Mouse (Mus musculus) forebrain, embryonic 16.5 days (tissue): ENCODE results near the gene Hist1h2bh. TPM values are rescaled to one million over a fixed set of nuclear protein-coding genes. Genes with fewer than 3 reads are reported as not detected.
"Not testable (repeated sequence)": the region's sequence is repeated elsewhere in the genome, so short reads cannot be mapped to it uniquely, and the experiment has no call there.

ENCODE experiments used
- ATAC-seq: fragments of 200-750 bp; cut with Nextera tagmentation; 2 replicates; pipeline ENCODE4 v1.8.0; 2017; ENCODE audit warnings: mild to moderate bottlenecking, moderate library complexity
- H3K27ac ChIP-seq: fragments of 300-500 bp; sonication (generic); 2 replicates; pipeline ENCODE4 v1.5.1; 2014; ENCODE audit warnings: low read length, control low read depth
- H3K27me3 ChIP-seq: fragments of 300-500 bp; sonication (generic); replicated peaks from 2 replicates; pipeline ENCODE4 v1.6.1; 2014; ENCODE audit warnings: low read length; ENCODE audit not compliant: control insufficient read depth, insufficient read depth
- H3K36me3 ChIP-seq: fragments of 300-500 bp; sonication (generic); 2 replicates; pipeline ENCODE4 v1.6.1; 2014; ENCODE audit not compliant: control insufficient read depth, insufficient read depth
- H3K4me1 ChIP-seq: fragments of 300-500 bp; sonication (generic); replicated peaks from 2 replicates; pipeline ENCODE4 v1.6.1; 2014; ENCODE audit warnings: low read length; ENCODE audit not compliant: control insufficient read depth, insufficient read depth
- H3K4me2 ChIP-seq: fragments of 300-500 bp; sonication (generic); 2 replicates; pipeline ENCODE4 v1.6.1; 2014; ENCODE audit warnings: mild to moderate bottlenecking, low read length, control low read depth
- H3K4me3 ChIP-seq: fragments of 300-500 bp; sonication (generic); replicated peaks from 2 replicates; pipeline ENCODE4 v1.5.1; 2014; ENCODE audit warnings: mild to moderate bottlenecking, low read length, control low read depth
- H3K9ac ChIP-seq: fragments of 300-500 bp; sonication (generic); replicated peaks from 2 replicates; pipeline ENCODE4 v1.6.1; 2014; ENCODE audit warnings: low read depth, low read length, control low read depth
- H3K9me3 ChIP-seq: fragments of 300-500 bp; sonication (generic); 2 replicates; pipeline ENCODE4 v1.6.1; 2016; ENCODE audit warnings: low read length; ENCODE audit not compliant: control insufficient read depth
- WGBS: fragments of 180-500 bp; shearing (Covaris S2); extraction: QIAGEN DNeasy Blood & Tissue Kit; methylation state at CpG from one replicate; pipeline ENCODE4 v1.1.7; 2014; 5-methylcytosine and 5-hydroxymethylcytosine counted together
- polyA plus RNA-seq: library from polyadenylated mRNA; unstranded; fragments of >200 nt; fragmentation: Nextera tagmentation; extraction: Ambion mirVana; gene quantifications from 2 replicates; pipeline ENCODE4 v1.2.1, GENCODE M21; 2015

Hist1h2bh gene
- polyA plus RNA-seq, 1 experiment from 2014 or later, result 0.23 TPM

DNA sequence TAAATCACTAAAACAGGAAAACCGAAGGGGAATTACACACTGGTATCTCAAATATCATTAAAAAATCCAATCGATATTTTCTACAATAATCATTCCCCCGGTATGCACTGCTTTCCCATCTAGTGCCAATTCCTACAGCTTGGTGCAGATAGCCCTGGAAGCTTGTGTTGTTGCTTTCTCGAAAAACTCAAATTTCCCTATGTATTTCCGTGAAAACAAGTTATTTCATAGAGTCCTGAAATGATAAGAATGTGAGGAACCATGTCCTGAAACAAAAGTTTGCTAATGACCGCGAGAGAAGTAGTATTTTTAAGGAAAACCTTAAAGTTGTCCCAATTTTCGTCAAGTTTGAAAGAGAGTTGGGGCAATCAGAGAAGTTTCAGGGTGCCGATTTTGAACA lies 11.2 kb upstream of the Hist1h2bh start:
- H3K9ac ChIP-seq, result peak overlapping the region; percentile 45
- H3K27me3 ChIP-seq, result no peaks in the 10 kb centered on the region
- peak overlapping the region; percentile 99 for H3K4me2 ChIP-seq
- H3K27ac ChIP-seq, result peak overlapping the region; percentile 80
- 17% methylated on average over 9 of the region's 9 CpGs for WGBS
- ATAC-seq, result no peak
- no peaks in the 10 kb centered on the region for H3K36me3 ChIP-seq
- H3K9me3 ChIP-seq, result no peaks in the 10 kb centered on the region
- peaks cover 16% of the 10 kb centered on the region for H3K4me1 ChIP-seq
- H3K4me3 ChIP-seq, result peak overlapping the region; percentile 58

DNA sequence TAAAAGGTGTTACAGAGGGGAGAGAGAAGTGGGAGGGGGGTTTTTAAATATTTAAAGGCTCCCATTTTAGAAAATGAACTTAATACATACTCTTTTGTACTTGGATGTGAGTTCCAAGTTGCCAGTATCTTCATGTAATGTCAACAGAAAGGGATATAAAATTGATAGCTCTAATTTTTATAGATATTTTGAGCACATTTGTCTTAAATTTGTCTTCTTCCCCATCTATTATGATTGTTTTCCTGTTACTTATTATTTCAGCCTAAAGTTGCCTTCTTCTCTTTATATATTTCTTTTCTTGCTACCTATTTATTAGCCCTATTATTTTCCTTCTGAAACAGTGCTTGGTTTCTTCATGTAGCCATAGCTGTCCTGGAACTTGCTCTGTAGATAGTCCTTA lies 9.8 kb upstream of the Hist1h2bh start, which contains the start of gene Hist1h1d:
Hist1h1d (plus strand) TSS at position 301 of the 400 bp plus-strand sequence.
- Histone ChIP-seq H3K9ac (no peak within 1 kb of the TSS), H3K4me1 (peaks cover 16% of the 10 kb centered on the region), H3K4me3 (no peak within 1 kb of the TSS), H3K9me3 (no peaks in the 10 kb centered on the region), H3K27me3 (no peaks in the 10 kb centered on the region), H3K27ac (peak within 1 kb of the TSS; percentile 80), H3K36me3 (no peaks in the 10 kb centered on the region), H3K4me2 (peak within 1 kb of the TSS; percentile 62)
- ATAC-seq, result no peak

DNA sequence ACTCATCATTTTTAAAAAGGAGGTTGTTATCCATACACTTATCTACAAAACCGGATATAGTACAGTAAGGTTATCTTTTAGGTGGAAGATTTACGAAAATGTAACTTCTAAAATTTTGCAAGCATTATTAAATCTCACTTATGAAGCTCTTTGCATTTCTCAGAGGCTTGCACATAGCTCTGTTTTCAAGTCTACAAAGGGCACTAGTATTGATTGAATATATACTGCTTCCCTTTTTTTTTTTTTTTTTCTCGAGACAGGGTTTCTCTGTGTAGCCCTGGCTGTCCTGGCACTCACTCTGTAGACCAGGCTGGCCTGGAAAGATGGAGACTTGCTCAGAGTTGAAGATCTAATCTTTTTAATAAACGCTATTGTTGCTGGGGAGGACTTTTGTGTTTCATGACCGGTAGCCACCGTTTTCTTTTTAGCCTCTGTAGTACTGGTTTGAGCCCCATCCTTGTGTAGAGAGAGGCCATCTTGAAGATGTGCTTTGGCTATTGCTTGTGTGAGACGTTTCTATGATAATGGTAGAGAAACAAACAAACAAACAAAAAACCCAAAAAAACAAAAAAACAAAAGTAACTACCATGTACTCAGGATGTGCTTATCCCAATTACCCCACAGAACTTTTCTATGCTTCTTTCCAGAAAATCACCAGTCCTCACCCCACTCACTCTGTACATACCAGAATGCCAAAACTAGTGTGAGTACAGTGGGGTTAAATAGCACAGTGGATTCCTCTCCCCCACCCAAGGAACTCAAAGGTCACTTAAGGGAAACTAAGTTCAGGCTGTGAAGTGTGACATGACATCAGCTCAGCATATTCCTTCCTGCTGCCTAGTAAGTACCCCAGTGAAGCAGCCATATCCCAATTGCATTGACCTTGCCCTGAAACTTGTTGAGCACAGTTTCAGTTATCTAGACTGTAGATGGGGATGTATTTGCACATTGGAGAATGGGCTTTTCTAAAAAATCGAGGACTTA lies 9.0 kb upstream of the Hist1h2bh start:
- Histone ChIP-seq H3K4me3 (peak overlapping the region; percentile 44), H3K9ac (no peak overlapping the region), H3K9me3 (no peaks in the 10 kb centered on the region), H3K27me3 (no peaks in the 10 kb centered on the region), H3K27ac (peak overlapping the region; percentile 81), H3K4me1 (peaks cover 16% of the 10 kb centered on the region), H3K36me3 (no peaks in the 10 kb centered on the region), H3K4me2 (peak overlapping the region; percentile 62)
- no peak for ATAC-seq
- WGBS, result 42% methylated on average over 8 of the region's 8 CpGs

DNA sequence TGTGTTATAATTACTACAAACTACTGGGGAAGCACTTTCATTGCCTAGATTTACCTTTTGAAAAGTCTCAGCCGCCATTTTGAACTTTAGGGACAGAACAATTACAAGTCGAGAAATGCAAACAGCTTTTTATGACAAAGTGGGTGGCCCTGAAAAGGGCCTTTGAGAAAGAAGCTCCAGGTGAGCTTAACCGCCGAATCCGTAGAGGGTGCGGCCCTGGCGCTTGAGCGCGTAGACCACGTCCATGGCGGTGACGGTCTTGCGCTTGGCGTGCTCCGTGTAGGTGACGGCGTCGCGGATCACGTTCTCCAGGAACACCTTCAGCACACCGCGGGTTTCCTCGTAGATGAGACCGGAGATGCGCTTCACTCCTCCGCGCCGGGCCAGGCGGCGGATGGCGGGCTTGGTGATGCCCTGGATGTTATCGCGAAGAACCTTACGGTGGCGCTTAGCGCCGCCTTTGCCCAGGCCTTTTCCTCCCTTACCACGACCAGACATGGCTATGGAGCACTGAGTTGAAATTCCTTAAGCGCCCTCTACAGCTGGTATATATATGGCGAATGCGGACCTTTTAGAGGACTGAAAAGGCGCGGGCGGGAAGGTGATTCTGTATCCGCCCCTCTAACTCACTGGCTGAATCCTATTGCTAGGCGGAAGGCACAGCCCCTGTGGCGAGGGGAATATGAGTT lies 8.1 kb upstream of the Hist1h2bh start, which contains the start of gene Hist1h4f:
Hist1h4f (minus strand) TSS at position 503 of the 689 bp plus-strand sequence.
- H3K4me2 ChIP-seq, result peak within 1 kb of the TSS; percentile 62
- peak; percentile 84 for ATAC-seq
- H3K27ac ChIP-seq, result peak within 1 kb of the TSS; percentile 81
- H3K4me3 ChIP-seq, result peak within 1 kb of the TSS; percentile 44
- not testable (repeated sequence) for H3K27me3 ChIP-seq, H3K36me3 ChIP-seq, H3K9me3 ChIP-seq
- WGBS, result under 1% methylated on average over 47 of the region's 47 CpGs
- H3K4me1 ChIP-seq, result peaks cover 15% of the 10 kb centered on the region
- peak within 1 kb of the TSS; percentile 58 for H3K9ac ChIP-seq

DNA sequence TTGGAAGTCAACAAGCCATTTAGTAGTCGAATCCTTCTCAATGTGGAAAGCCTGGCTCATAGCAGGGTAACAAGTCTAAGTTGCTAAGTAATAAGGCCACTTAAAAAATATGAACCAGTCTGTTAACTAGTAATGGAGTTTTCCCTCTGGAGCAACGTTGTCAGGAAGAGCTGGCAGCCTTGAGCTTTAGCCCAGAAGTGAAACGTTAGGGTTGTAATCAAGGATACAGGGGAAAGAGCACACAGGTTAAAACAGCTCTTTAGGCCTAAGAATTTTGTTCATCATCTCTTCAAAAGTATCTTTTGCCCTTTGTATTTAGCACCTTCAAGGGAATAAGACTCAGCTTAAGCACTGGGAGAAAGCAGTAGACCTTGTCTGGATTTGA lies 7.6 kb upstream of the Hist1h2bh start:
- peak overlapping the region; percentile 58 for H3K9ac ChIP-seq
- 4% methylated on average over 3 of the region's 3 CpGs for WGBS
- no peaks in the 10 kb centered on the region for H3K27me3 ChIP-seq
- H3K4me2 ChIP-seq, result peak overlapping the region; percentile 62
- H3K27ac ChIP-seq, result peak overlapping the region; percentile 81
- no peaks in the 10 kb centered on the region for H3K36me3 ChIP-seq
- H3K9me3 ChIP-seq, result no peaks in the 10 kb centered on the region
- no peak for ATAC-seq
- peak overlapping the region; percentile 44 for H3K4me3 ChIP-seq
- peaks cover 16% of the 10 kb centered on the region for H3K4me1 ChIP-seq

DNA sequence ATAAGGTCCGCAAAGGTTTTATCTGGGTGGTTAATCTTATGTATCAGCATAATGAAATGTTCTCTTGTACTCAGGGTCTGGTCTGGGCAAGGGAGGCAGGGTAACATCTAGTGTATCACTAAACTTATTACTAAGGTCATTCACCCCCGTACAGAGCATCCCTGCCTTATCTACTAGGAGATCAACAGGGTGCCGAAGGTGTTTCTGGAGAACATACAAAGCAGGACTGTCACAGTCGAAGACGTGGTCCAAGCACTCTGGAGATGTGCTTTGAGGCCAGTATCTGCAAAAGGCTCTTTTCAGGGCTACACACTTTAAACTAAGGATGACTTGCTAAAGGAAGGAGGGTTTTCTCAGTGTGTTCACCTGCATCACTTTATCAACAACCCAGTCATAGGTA lies 3.5 kb upstream of the Hist1h2bh start:
- H3K9ac ChIP-seq, result no peak overlapping the region
- H3K27me3 ChIP-seq, result no peaks in the 10 kb centered on the region
- H3K4me1 ChIP-seq, result peaks cover 8% of the 10 kb centered on the region
- WGBS, result 82% methylated on average over 5 of the region's 5 CpGs
- H3K36me3 ChIP-seq, result no peaks in the 10 kb centered on the region
- ATAC-seq, result no peak
- H3K4me3 ChIP-seq, result no peak overlapping the region
- H3K27ac ChIP-seq, result no peak overlapping the region
- H3K9me3 ChIP-seq, result no peaks in the 10 kb centered on the region
- H3K4me2 ChIP-seq, result no peak overlapping the region

DNA sequence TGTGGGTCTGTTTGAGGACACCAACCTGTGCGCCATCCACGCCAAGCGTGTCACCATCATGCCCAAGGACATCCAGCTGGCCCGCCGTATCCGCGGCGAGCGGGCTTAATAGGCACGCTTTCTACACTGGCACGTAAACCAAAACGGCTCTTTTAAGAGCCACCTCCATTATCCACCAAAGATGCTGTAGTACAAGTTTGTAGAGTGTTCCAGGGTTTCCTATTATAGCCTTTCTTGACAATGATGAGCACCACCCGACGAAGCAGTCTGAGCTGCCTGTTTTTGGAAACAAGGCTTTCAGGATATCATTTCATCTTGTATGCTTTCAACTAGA lies 1.6 kb upstream of the Hist1h2bh start:
- H3K4me1 ChIP-seq, H3K36me3 ChIP-seq, H3K9me3 ChIP-seq, H3K27me3 ChIP-seq: not testable (repeated sequence)
- peak; percentile 14 for ATAC-seq
- WGBS, result 1% methylated on average over 12 of the region's 14 CpGs
- H3K27ac ChIP-seq, result peak overlapping the region; percentile 94
- peak overlapping the region; percentile 54 for H3K4me3 ChIP-seq
- H3K9ac ChIP-seq, result 0 out of 2 replicates have a peak overlapping the region, but pooled peaks have one; percentile 42
- peak overlapping the region; percentile 45 for H3K4me2 ChIP-seq

DNA sequence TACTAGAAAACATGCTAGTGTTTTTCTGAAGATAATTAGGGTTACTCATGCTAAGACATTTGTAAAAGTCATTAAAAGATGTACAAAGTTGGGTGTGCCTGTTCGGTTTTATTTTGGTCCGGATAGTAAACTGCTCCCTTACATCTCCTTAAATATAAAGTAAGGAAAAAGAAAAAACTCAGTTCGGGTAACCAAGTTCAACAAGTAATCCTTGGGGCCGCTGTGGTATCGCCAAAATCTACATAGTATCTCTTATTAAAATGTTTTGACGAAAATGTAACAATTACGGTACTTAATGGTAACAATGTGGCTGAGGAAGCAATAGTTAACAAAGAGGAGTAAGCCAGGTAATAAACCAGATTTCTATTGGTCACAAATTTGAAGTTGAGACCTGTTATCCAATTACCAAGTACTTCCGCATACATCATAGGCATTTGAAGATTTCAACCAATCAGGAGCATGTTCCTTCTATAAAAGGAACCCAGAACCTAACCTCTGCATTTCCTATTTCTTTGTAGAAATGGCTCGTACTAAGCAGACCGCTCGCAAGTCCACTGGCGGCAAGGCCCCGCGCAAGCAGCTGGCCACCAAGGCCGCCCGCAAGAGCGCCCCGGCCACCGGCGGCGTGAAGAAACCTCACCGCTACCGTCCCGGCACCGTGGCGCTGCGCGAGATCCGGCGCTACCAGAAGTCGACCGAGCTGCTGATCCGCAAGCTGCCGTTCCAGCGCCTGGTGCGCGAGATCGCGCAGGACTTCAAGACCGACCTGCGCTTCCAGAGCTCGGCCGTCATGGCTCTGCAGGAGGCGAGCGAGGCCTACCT lies 984 bp upstream of the Hist1h2bh start, which contains the start of gene Hist1h3f:
Hist1h3f (plus strand) TSS at position 88 of the 822 bp plus-strand sequence.
- Histone ChIP-seq H3K36me3 (no peaks in the 10 kb centered on the region), H3K4me3 (peak within 1 kb of the TSS; percentile 54), H3K4me2 (peak within 1 kb of the TSS; percentile 73), H3K4me1 (peaks cover 2% of the 10 kb centered on the region; the same call in 1 of the 2 replicates), H3K27me3 (no peaks in the 10 kb centered on the region), H3K9ac (peak within 1 kb of the TSS; percentile 61), H3K9me3 (no peaks in the 10 kb centered on the region), H3K27ac (peak within 1 kb of the TSS; percentile 94)
- under 1% methylated on average over 23 of the region's 45 CpGs for WGBS
- ATAC-seq, result peak; percentile 93
